Mouse (Mus musculus): ENCODE measurements around the gene Pakap.

The Pakap gene

GRCm38 (mm10) chr4:57812916-57813575, 245.1 kb downstream of the Pakap start:
- DNase-seq = no peak

DNA sequence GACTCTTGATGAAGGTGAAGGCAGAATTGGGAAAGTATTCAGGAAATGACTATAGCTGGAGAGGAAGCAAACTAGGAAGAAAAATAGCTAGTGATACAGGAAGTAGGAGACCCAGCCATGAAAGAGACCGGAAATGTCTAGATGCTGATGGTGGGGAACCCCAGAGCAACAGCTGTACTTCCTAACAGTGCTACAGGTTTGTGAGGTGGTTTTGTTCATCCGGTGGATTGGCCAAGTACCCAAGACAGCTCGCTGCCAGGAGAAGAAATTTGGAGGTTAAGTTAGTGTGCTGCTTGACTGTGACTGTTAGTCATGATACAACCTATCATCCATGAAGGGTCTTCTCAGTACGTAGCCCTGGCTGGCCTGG, 245.6 kb downstream of the Pakap start:
- no peak for DNase-seq

GRCm38 (mm10) chr4:57815355-57815754, 247.4 kb downstream of the Pakap start:
- DNase-seq = no peak

GRCm38 (mm10) chr4:57816146-57816545, 248.2 kb downstream of the Pakap start:
- DNase-seq = no peak

GRCm38 (mm10) chr4:57820839-57821374, 252.9 kb downstream of the Pakap start:
- DNase-seq = no peak

DNA sequence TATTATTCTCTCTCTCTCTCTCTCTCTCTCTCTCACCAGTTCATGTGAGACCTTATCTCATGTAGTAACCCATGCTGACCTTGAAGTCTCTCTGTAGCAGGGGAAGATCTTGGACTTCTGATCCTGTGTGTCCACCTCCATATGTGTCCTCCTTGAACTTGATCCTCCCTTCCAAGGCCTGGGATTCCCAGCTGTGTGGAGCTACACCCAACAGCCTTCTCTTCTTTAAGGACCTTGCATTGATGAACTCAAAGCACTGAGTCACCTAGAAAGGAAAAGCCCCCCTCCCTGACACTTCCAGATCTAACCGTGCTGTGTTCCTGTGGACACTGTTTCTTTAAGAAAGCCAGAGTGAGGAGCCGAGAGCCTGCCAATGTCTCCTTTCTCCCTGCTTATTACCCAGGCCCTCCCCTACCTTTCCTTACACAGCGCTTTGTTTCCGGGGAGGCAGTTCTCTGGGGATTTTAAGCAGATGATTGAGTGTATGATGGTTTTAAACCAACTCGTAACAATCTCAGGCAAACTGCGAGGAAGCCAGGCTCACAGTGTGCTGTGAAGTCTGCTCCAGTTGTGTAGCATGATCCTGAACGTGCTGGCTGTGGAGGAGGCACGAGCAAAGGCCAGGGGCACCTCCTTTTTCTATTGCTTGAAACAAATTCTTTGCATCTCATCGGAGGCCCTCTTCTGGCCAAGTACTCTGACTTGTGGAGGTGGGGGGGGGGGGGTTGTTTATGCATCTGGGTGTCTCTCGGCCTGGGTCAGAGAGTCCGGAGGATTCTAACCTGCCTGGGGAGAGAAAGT, 253.8 kb downstream of the Pakap start:
- DNase-seq = no peak

DNA sequence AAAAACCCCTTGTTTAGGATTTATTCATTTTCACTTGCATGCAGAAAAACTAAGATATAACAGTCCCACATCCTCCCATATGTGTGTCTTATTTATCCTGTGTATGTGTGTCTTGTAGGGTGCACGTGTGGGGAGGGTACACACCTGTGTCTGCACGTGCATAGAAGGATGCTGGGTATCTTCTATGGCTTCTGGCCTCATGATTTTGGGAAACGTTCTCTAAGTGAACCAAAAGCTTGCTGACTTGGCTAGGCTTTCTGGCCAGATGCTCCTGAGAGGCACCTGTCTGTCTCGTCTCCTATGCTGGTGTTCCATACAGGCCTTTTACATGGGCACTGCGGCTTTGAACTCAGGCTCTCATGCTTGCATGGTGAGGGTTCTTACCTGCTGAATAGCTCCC, 254.7 kb downstream of the Pakap start:
- no peak for DNase-seq

- DNase-seq = no peak
Measured at GRCm38 (mm10) chr4:57824626-57825240, 256.8 kb downstream of the Pakap start.

GRCm38 (mm10) chr4:57826272-57826671, 258.3 kb downstream of the Pakap start:
- no peak for DNase-seq

DNA sequence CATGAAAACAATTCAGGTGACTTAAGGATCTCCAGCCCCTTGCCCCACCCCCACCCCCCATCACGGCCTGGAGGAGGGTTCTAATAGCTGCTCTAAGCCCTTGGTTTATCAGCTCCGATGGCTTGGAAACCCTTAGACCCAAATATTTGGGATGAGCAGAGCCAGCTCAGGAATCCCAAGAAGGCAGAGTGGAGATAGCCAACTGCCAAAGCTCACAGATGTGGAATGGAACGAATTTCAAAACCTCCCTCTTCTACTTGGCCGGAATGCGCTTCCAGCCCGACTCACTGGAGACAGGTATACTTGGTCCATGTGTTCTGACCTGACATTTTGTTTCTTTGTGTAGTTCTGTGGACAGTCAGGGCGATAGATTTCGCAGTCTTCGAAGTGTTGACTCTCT, 261.2 kb downstream of the Pakap start:
- DNase-seq = no peak

DNA sequence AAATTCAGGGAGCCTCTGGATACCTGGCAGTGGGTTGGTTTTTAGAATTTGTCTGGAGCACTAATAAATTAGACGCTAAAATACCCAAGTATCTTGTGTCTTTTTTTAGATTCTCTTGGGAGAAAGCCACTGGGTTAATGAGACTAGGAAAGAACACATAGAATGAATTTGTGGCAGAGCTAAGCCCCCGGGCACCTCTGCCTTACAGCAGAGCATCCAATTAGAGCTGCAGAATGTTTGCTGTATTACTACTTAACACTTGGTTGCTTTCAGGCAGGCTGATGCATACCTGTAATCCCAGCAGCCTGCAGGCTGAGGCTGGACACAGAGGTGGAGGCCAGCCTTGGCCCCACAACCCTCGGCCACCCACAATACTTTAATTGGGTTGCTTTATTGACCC, 261.8 kb downstream of the Pakap start:
- no peak for DNase-seq

DNA sequence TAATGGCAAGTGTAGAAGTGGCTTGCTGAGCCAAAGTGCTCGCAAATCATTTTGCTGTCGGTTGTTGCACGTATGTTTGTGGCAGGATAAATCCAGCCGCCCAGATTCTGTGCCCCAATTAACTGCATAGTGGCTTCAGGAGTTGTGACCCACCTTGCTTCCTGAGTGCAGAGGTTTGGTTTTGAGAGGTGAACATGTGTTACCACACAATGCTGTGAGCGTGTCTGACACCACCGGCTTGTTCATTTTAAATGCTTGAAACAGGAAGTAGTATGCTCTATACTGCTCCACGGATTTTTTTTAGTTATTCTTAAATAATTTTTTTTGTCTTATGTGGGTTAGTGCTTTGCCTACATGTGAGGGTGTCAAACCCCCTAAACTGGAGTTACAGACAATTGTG, 264.3 kb downstream of the Pakap start:
- no peak for DNase-seq

DNA sequence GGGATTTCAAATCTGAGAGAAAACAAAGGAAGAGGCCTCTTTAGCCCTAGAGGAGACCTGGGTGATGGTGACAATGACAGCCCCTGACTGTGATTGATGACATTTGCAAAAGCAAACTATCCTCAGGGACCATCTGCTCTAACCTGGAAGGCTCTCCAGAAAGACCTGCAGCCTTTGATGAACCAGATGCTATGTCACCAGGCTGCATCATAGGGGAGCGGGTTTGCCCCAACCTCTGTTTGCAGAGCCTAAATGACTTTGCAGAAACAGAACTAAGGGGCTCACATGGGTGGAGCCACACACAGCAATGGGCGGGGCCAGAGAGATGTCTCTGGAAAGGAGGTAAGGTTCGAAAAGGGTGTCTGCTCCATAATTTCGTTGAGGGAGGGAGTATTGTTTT, 265.1 kb downstream of the Pakap start:
- no peak for DNase-seq

DNA sequence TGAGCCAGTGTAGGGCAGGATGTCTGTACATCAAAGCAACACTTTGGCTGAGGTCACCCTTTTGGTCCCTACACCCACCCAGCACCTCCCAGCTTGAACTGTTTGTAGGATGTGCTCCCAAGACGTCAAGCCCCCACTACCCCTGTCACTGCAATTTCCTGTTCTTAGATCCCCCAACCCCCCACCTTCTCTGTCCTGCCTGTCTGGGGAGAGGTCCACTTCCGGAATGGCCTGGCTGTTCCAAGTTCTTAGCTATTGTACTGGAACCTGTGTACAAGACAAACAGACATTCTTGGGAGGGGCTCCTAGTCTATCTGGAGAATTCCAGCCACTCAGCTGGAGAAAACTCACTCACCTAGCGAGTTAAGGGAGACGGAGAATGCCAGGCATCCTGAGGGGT, 266.2 kb downstream of the Pakap start:
- DNase-seq = no peak

GRCm38 (mm10) chr4:57837089-57837488, 269.1 kb downstream of the Pakap start:
- no peak for DNase-seq

- no peak for DNase-seq
Measured at GRCm38 (mm10) chr4:57839343-57839742, 271.4 kb downstream of the Pakap start.

DNA sequence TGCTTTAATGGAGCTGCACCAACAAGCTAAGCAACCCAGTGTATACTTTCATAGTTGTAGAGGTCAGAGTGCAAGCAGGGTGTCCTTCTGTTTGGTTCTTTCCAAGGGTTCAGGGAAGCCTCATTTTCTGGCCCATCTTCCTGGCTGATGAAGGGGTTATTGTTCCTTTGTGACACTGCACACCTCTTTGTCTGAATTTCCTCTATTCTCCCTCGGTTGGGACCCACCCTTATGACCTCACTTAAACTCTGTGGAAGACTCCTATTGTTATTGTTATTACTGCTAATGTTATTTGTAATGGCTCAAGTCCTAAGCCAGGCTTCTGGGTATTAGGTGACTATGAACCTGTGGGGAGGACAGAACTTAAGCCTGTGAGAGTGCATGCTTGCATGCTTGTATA, 273.9 kb downstream of the Pakap start:
- no peak for DNase-seq

GRCm38 (mm10) chr4:57842472-57843305, 274.7 kb downstream of the Pakap start:
- no peak for DNase-seq

GRCm38 (mm10) chr4:57845031-57845431, 277.1 kb downstream of the Pakap start:
- DNase-seq = no peak

GRCm38 (mm10) chr4:57845541-57846210, 277.7 kb downstream of the Pakap start:
- no peak for DNase-seq

- DNase-seq = no peak
Measured at GRCm38 (mm10) chr4:57846381-57846990, 278.5 kb downstream of the Pakap start.

DNA sequence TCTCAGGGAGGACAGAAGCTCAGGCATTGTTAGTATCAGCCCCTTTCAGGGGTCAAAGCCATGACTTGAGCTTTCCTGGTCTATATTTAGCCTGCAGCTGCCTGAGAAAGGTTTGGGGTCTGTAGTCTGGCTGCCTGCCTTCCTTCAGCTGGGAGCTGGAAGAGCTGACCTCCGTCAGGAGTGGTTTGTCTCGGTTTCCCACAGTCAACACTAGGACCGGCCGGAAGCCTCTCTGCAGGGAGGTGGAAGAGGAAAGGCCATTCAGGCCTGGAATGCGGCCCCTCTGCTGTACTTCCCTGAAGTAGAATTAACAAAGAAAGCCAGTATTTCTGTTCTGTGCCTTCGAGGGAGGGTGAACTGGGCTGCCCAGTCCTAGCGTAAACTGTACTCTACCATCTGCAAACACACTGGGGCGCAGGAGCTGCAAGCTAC, 279.0 kb downstream of the Pakap start:
- no peak for DNase-seq
